Mouse (Mus musculus) hindbrain, postnatal 0 days (tissue): ENCODE measurements around the gene Rnf34. TPM values are rescaled to one million over a fixed set of nuclear protein-coding genes. Genes with fewer than 3 reads are reported as not detected.

ENCODE experiments used
- ATAC-seq: fragments of 200-750 bp; cut with Nextera tagmentation; 2 replicates; pipeline ENCODE4 v1.8.0; 2017; ENCODE audit warnings: mild to moderate bottlenecking, moderate TSS enrichment, moderate library complexity
- DNase-seq: peaks from one replicate; pipeline ENCODE4 v3.0.0-alpha.2; 2015; ENCODE audit warnings: low spot score
- H3K27ac ChIP-seq: fragments of 300-500 bp; sonication (generic); 2 replicates; pipeline ENCODE4 v1.5.1; 2014; ENCODE audit warnings: mild to moderate bottlenecking
- H3K27me3 ChIP-seq: fragments of 300-500 bp; sonication (generic); 2 replicates; pipeline ENCODE4 v1.6.1; 2014; ENCODE audit warnings: low read length, mixed read lengths; ENCODE audit not compliant: insufficient read depth
- H3K36me3 ChIP-seq: fragments of 300-500 bp; sonication (generic); 2 replicates; pipeline ENCODE4 v1.6.1; 2014; ENCODE audit warnings: low read length, mixed read lengths; ENCODE audit not compliant: insufficient read depth
- H3K4me1 ChIP-seq: fragments of 300-500 bp; sonication (generic); 2 replicates; pipeline ENCODE4 v1.6.1; 2014; ENCODE audit warnings: antibody characterized with exemption, low read length, mixed read lengths; ENCODE audit not compliant: insufficient read depth
- H3K4me2 ChIP-seq: fragments of 300-500 bp; sonication (generic); 2 replicates; pipeline ENCODE4 v1.6.1; 2014; ENCODE audit warnings: low read depth, mild to moderate bottlenecking, low read length, moderate library complexity, mixed read lengths
- H3K4me3 ChIP-seq: fragments of 300-500 bp; sonication (generic); 2 replicates; pipeline ENCODE4 v1.5.1; 2014; ENCODE audit warnings: low read length
- H3K9ac ChIP-seq: fragments of 300-500 bp; sonication (generic); replicated peaks from 2 replicates; pipeline ENCODE4 v1.6.1; 2014; ENCODE audit warnings: mild to moderate bottlenecking, low read length, moderate library complexity, mixed read lengths
- H3K9me3 ChIP-seq: fragments of 300-500 bp; sonication (generic); 2 replicates; pipeline ENCODE4 v1.6.1; 2016; ENCODE audit warnings: low read length, mixed read lengths
- CTCF ChIP-seq: IDR thresholded peaks from 2 replicates; pipeline ENCODE4 v1.5.1; 2016; ENCODE audit warnings: antibody characterized with exemption, control low read depth, low read depth
- WGBS: fragments of 180-500 bp; shearing (Covaris S2); extraction: QIAGEN DNeasy Blood & Tissue Kit; methylation state at CpG from one replicate; pipeline ENCODE4 v1.1.7; 2014; 5-methylcytosine and 5-hydroxymethylcytosine counted together
- polyA plus RNA-seq: library from polyadenylated mRNA; unstranded; fragments of >200 nt; fragmentation: Nextera tagmentation; extraction: Ambion mirVana; gene quantifications from 2 replicates; pipeline ENCODE4 v1.2.1, GENCODE M21; 2015
- total RNA-seq: library from RNA; depleted of rRNA; stranded (reverse); fragments of >200 nt; gene quantifications from 2 replicates; pipeline ENCODE4 v1.2.3, GENCODE M21; 2014

Rnf34 gene
- total and polyA plus RNA-seq, 2 experiments from 2014 or later = 23.8 to 46.2 TPM

DNA sequence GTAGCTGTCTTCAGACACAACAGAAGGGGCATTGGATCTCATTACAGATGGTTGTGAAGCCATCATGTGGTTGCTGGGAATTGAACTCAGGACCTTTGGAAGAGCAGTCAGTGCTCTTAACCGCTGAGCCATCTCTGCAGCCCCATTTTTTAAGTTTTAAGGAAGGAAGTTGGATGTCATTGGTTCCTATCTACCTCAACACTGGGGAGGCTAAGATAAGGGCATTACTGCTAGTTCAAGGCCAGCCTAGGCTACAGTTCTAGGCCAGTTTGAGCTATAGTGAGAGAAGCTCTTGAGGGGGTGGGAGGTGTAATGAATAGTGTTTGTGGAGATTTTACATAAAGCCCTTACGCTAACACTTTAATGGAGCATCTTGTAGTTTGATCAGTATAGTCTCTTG, 13.2 kb downstream of the Rnf34 start:
- no peaks in the 10 kb centered on the region for H3K27me3 ChIP-seq
- H3K4me1 ChIP-seq = no peaks in the 10 kb centered on the region
- no peak for TF ChIP-seq CTCF
- H3K4me3 ChIP-seq = no peak overlapping the region
- no peak overlapping the region for H3K4me2 ChIP-seq
- ATAC-seq (no peak), DNase-seq (no peak)
- WGBS = 98% methylated on average over 2 of the region's 2 CpGs
- H3K36me3 ChIP-seq = peaks cover 30% of the 10 kb centered on the region
- no peak overlapping the region for H3K27ac ChIP-seq
- H3K9ac ChIP-seq = no peak overlapping the region
- H3K9me3 ChIP-seq = no peaks in the 10 kb centered on the region

DNA sequence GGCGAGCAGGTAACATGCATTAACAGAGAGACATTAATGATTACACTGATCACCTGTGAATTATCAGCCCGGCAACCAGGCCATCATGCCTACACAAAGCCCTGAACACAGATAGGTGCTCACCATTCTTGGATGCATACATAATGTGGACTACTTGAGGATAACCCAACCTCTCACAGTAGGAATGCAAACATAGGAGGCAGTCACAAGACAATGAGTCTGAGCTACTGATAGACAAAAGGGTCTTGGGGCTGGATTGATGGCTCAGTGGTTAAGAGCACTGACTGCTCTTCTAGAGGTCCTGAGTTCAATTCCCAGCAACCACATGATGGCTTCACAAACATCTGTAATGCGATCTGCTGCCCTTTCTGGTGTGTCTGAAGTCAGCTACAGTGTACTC, 22.8 kb downstream of the Rnf34 start:
- Histone ChIP-seq H3K36me3 (peaks cover 46% of the 10 kb centered on the region), H3K27ac (no peak overlapping the region), H3K4me2 (no peak overlapping the region), H3K4me3 (no peak overlapping the region), H3K27me3 (no peaks in the 10 kb centered on the region), H3K9ac (no peak overlapping the region), H3K4me1 (no peaks in the 10 kb centered on the region), H3K9me3 (no peaks in the 10 kb centered on the region)
- DNase-seq (no peak), ATAC-seq (no peak)
- TF ChIP-seq CTCF = no peak
- 93% methylated on average over 3 of the region's 3 CpGs for WGBS

DNA sequence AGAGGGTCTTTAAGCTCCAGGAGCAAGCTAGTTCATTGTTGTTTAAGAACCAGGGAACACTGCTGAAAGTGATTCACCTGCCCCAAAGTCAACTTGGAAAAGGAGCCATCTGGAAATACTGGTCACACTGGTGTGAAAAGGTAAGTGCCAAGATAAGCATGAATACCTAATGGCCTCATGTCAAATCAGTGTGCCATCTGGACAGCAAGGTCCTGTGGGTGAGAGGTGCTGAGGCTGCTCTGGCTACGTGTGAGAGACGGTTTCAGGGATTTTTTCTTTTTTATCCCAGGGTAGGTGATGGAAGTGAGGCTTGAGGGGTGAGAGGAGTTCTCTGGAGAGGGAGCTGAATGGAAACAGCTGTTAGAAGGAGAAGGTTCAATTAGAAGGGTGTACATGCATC, 23.7 kb downstream of the Rnf34 start:
- no peaks in the 10 kb centered on the region for H3K9me3 ChIP-seq
- DNase-seq = no peak
- no peak overlapping the region for H3K9ac ChIP-seq
- H3K4me1 ChIP-seq = no peaks in the 10 kb centered on the region
- H3K27me3 ChIP-seq = no peaks in the 10 kb centered on the region
- ATAC-seq = no peak
- no peak for TF ChIP-seq CTCF
- H3K27ac ChIP-seq = no peak overlapping the region
- peaks cover 43% of the 10 kb centered on the region; the same call in 1 of the 2 replicates for H3K36me3 ChIP-seq
- H3K4me3 ChIP-seq = no peak overlapping the region
- 68% methylated on average over 2 of the region's 2 CpGs for WGBS
- no peak overlapping the region for H3K4me2 ChIP-seq

DNA sequence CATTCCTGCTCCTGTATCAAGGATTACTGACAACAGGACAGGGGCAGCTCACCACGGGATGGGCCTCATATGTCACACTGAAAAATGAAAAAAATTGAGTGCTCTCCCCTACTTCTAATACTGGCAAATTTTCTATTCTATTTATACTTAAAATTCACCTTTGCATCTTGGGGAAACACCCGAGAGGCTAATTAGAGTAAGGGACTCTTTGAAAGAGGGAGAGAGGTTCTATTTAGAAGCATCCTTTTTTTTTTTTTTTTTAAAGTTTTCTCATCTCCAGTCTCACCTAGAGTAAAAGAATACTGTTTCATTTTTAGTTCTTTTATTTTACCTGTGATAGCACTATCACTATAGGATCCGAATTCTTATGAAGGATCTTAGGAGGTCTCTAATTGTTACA, 24.5 kb downstream of the Rnf34 start:
- 88% methylated on average over 3 of the region's 3 CpGs for WGBS
- no peak for TF ChIP-seq CTCF
- peaks cover 44% of the 10 kb centered on the region; the same call in 1 of the 2 replicates for H3K36me3 ChIP-seq
- no peak overlapping the region for H3K9ac ChIP-seq
- no peak for ATAC-seq
- H3K4me2 ChIP-seq = no peak overlapping the region
- H3K9me3 ChIP-seq = no peaks in the 10 kb centered on the region
- no peaks in the 10 kb centered on the region for H3K27me3 ChIP-seq
- DNase-seq = no peak
- no peak overlapping the region for H3K4me3 ChIP-seq
- H3K27ac ChIP-seq = no peak overlapping the region
- no peaks in the 10 kb centered on the region for H3K4me1 ChIP-seq

DNA sequence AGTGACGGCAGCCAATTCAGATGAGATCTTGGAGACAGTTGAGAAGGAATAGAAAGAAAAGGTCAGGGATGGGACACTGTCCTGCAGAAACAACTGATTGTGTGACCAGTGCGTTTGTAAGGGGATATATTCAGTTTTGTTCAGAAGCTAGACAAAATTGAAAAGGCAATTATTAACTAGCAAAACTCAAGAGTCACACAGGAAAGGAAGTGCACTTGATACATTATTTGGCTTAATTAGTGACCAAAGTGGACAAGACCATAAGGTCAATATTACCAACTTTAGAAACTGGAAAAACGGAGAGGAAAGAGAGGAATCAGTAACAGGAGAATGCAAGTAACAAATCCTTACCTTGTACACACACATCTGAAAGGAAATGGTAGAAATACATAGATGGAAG, 26.8 kb downstream of the Rnf34 start:
- no peak for ATAC-seq
- no peak overlapping the region for H3K4me2 ChIP-seq
- H3K9ac ChIP-seq = no peak overlapping the region
- no peak overlapping the region for H3K27ac ChIP-seq
- H3K27me3 ChIP-seq = no peaks in the 10 kb centered on the region
- no peak for TF ChIP-seq CTCF
- peaks cover 60% of the 10 kb centered on the region; the same call in 1 of the 2 replicates for H3K36me3 ChIP-seq
- DNase-seq = no peak
- H3K4me3 ChIP-seq = no peak overlapping the region
- H3K9me3 ChIP-seq = no peaks in the 10 kb centered on the region
- H3K4me1 ChIP-seq = no peaks in the 10 kb centered on the region
- 69% methylated on average over 3 of the region's 3 CpGs for WGBS

DNA sequence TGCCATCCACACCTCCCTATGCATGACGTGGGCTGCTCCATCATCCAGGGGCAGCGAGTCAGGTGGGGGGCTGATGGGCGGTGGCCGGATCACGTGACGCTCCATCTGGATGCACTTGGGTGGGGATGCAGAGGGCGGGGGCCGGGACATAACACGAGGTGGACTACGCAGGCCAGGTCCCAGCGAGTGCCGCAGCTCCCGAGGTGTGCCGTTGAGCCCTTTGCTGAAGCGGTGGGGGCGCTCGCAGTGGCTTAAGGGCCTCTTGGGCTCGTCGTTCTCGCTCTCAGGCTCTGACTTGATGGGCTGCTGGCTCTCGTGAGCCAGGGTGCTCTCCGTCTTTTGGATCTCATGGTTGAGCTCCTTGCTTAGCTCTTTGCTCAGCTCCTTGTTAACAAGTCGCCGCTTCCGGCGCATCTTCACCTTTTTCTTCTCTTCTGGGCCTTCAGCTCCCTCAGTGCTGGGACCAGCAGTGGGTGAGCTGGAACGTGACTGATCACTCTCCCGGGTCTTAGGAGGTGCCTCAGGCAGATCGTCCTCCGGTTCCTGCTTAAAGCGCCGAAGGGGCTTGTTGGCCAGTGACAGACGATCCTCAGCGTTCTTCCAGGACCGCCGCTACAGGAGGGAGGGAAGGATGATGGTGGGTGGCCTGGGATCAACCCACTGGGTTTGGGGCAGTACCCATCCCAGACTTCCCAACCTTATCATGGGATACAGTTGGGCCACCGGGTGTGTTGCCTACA, 30.6 kb downstream of the Rnf34 start:
- ATAC-seq (no peak), DNase-seq (no peak)
- Histone ChIP-seq H3K36me3 (peaks cover 49% of the 10 kb centered on the region; the same call in 1 of the 2 replicates), H3K27ac (no peak overlapping the region), H3K4me1 (no peaks in the 10 kb centered on the region), H3K4me3 (no peak overlapping the region), H3K4me2 (no peak overlapping the region), H3K27me3 (no peaks in the 10 kb centered on the region), H3K9me3 (no peaks in the 10 kb centered on the region), H3K9ac (no peak overlapping the region)
- no peak for TF ChIP-seq CTCF
- WGBS = 93% methylated on average over 37 of the region's 37 CpGs

DNA sequence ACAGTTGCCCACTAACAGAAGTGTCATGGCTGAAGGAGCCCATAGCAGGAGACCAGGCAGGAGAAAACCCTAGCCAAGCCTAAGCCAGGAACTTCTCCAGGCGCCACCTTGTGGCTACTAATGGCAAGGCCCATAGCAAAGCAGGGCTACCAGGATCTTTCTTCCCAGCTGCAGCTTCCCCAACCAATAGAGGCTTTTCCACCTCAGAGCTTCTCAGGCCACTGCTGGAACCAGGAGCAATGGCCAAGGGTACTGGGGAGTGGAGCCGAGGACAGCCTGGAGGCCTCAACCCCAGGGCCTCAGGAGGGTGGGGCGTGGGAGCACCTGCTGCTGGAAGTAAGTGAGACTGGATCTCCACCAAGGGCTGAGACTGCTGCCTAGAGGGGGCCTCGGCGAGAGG, 31.5 kb downstream of the Rnf34 start:
- peaks cover 47% of the 10 kb centered on the region; the same call in 1 of the 2 replicates for H3K36me3 ChIP-seq
- H3K27ac ChIP-seq = no peak overlapping the region
- no peak overlapping the region for H3K4me2 ChIP-seq
- 59% methylated on average over 5 of the region's 5 CpGs for WGBS
- H3K4me3 ChIP-seq = no peak overlapping the region
- no peaks in the 10 kb centered on the region for H3K9me3 ChIP-seq
- H3K4me1 ChIP-seq = no peaks in the 10 kb centered on the region
- peak; percentile 85 for DNase-seq
- TF ChIP-seq CTCF = peak; percentile 90
- no peaks in the 10 kb centered on the region for H3K27me3 ChIP-seq
- no peak overlapping the region for H3K9ac ChIP-seq
- peak; percentile 80 for ATAC-seq
